Mouse (Mus musculus): ENCODE data around the gene Timm17b. TPM values are rescaled to one million over a fixed set of nuclear protein-coding genes. Genes with fewer than 3 reads are reported as not detected.

Gene Timm17b
- polyA plus RNA-seq (2012; rRNA removed): 36.2 and 39.2 TPM in 2 replicates

- 21% methylated on average over 62 of the region's 62 CpGs for WGBS
Observed at GRCm38 (mm10) chrX:7898880-7899874, at the start of gene Timm17b, which contains the start of gene Pqbp1. TSS of gene Timm17b (plus strand) at chrX:7899357. TSS of gene Pqbp1 (minus strand) at chrX:7899269.

GRCm38 (mm10) chrX:7854578-7854977 is 44.6 kb upstream of the Timm17b start:
- WGBS: 27% methylated on average over 2 of the region's 2 CpGs
- Histone ChIP-seq H3K36me3 (ENCODE audit: control insufficient read depth, insufficient read depth, low read length) (peaks cover 4% of the 10 kb centered on the region), H3K4me3 (ENCODE audit: extremely low read depth, insufficient read depth, insufficient read length) (no peak overlapping the region), H3K4me1 (ENCODE audit: control insufficient read depth, insufficient read depth, insufficient read length) (no peaks in the 10 kb centered on the region), H3K27me3 (ENCODE audit: control insufficient read depth, insufficient read depth, low read length) (no peaks in the 10 kb centered on the region), H3K27ac (ENCODE audit: insufficient read depth, low read length) (no peak overlapping the region)
- TF ChIP-seq CTCF (IDR thresholded peaks at IDR 0.05; ENCODE audit: extremely low read depth, insufficient read depth, insufficient read length, insufficient replicate concordance): peak; percentile 57; the same call in 1 of the 2 replicates
- no peak for TF ChIP-seq POLR2A (IDR thresholded peaks at IDR 0.05; ENCODE audit: low read depth, low read length)
- peak in 1 of 2 experiments; percentile 51 for DNase-seq (ENCODE audit: low read depth in 1 of 2, low spot score in 2 of 2)

More at GRCm38 (mm10) chrX:7898880-7899874, at the start of gene Timm17b, which contains the start of gene Pqbp1:
- TF ChIP-seq CTCF (IDR thresholded peaks at IDR 0.05; ENCODE audit: extremely low read depth, insufficient read depth, insufficient read length, insufficient replicate concordance) (no peak), POLR2A (IDR thresholded peaks at IDR 0.05; ENCODE audit: low read depth, low read length) (peak; percentile 7; the same call in 1 of the 2 replicates)
- Histone ChIP-seq H3K27ac (ENCODE audit: insufficient read depth, low read length) (peak within 1 kb of the TSS; percentile 96), H3K36me3 (ENCODE audit: control insufficient read depth, insufficient read depth, low read length) (peaks cover 6% of the 10 kb centered on the region), H3K4me3 (ENCODE audit: extremely low read depth, insufficient read depth, insufficient read length) (peak within 1 kb of the TSS; percentile 82), H3K4me1 (ENCODE audit: control insufficient read depth, insufficient read depth, insufficient read length) (no peaks in the 10 kb centered on the region), H3K27me3 (ENCODE audit: control insufficient read depth, insufficient read depth, low read length) (no peaks in the 10 kb centered on the region)
- peak; percentile 85 to 89 for DNase-seq (ENCODE audit: low read depth in 1 of 2, low spot score in 2 of 2)

- Histone ChIP-seq H3K36me3 (ENCODE audit: control insufficient read depth, insufficient read depth, low read length) (peaks cover 1% of the 10 kb centered on the region; the same call in 1 of the 2 replicates), H3K4me3 (ENCODE audit: extremely low read depth, insufficient read depth, insufficient read length) (no peak overlapping the region), H3K4me1 (ENCODE audit: control insufficient read depth, insufficient read depth, insufficient read length) (peaks cover 5% of the 10 kb centered on the region; the same call in 1 of the 2 replicates), H3K27me3 (ENCODE audit: control insufficient read depth, insufficient read depth, low read length) (no peaks in the 10 kb centered on the region), H3K27ac (ENCODE audit: insufficient read depth, low read length) (no peak overlapping the region)
- DNase-seq (ENCODE audit: low read depth in 1 of 2, low spot score in 2 of 2): no peak
- TF ChIP-seq POLR2A (IDR thresholded peaks at IDR 0.05; ENCODE audit: low read depth, low read length) (no peak), CTCF (IDR thresholded peaks at IDR 0.05; ENCODE audit: extremely low read depth, insufficient read depth, insufficient read length, insufficient replicate concordance) (no peak)
- 73% methylated on average over 3 of the region's 3 CpGs for WGBS
Observed at GRCm38 (mm10) chrX:7859191-7859753, 39.9 kb upstream of the Timm17b start.

- no peak for DNase-seq (ENCODE audit: low read depth in 1 of 2, low spot score in 2 of 2)
- TF ChIP-seq POLR2A (IDR thresholded peaks at IDR 0.05; ENCODE audit: low read depth, low read length) (no peak), CTCF (IDR thresholded peaks at IDR 0.05; ENCODE audit: extremely low read depth, insufficient read depth, insufficient read length, insufficient replicate concordance) (no peak)
- 62% methylated on average over 1 of the region's 1 CpGs for WGBS
- Histone ChIP-seq H3K27me3 (ENCODE audit: control insufficient read depth, insufficient read depth, low read length) (no peaks in the 10 kb centered on the region), H3K4me3 (ENCODE audit: extremely low read depth, insufficient read depth, insufficient read length) (no peak overlapping the region), H3K36me3 (ENCODE audit: control insufficient read depth, insufficient read depth, low read length) (peaks cover 4% of the 10 kb centered on the region), H3K27ac (ENCODE audit: insufficient read depth, low read length) (peak overlapping the region; percentile 38; the same call in 1 of the 2 replicates), H3K4me1 (ENCODE audit: control insufficient read depth, insufficient read depth, insufficient read length) (peaks cover 14% of the 10 kb centered on the region)
Observed at GRCm38 (mm10) chrX:7863181-7863580, 36.0 kb upstream of the Timm17b start.

GRCm38 (mm10) chrX:7864551-7864950 is 34.6 kb upstream of the Timm17b start:
- no peak for TF ChIP-seq POLR2A (IDR thresholded peaks at IDR 0.05; ENCODE audit: low read depth, low read length)
- no peak for TF ChIP-seq CTCF (IDR thresholded peaks at IDR 0.05; ENCODE audit: extremely low read depth, insufficient read depth, insufficient read length, insufficient replicate concordance)
- peak in 1 of 2 experiments; percentile 5 for DNase-seq (ENCODE audit: low read depth in 1 of 2, low spot score in 2 of 2)
- WGBS: 43% methylated on average over 3 of the region's 3 CpGs
- Histone ChIP-seq H3K4me1 (ENCODE audit: control insufficient read depth, insufficient read depth, insufficient read length) (peaks cover 16% of the 10 kb centered on the region), H3K36me3 (ENCODE audit: control insufficient read depth, insufficient read depth, low read length) (peaks cover 4% of the 10 kb centered on the region), H3K4me3 (ENCODE audit: extremely low read depth, insufficient read depth, insufficient read length) (no peak overlapping the region), H3K27ac (ENCODE audit: insufficient read depth, low read length) (peak overlapping the region; percentile 83), H3K27me3 (ENCODE audit: control insufficient read depth, insufficient read depth, low read length) (no peaks in the 10 kb centered on the region)

- Histone ChIP-seq H3K27me3 (ENCODE audit: control insufficient read depth, insufficient read depth, low read length) (no peaks in the 10 kb centered on the region), H3K27ac (ENCODE audit: insufficient read depth, low read length) (peak overlapping the region; percentile 83), H3K4me1 (ENCODE audit: control insufficient read depth, insufficient read depth, insufficient read length) (peaks cover 16% of the 10 kb centered on the region), H3K4me3 (ENCODE audit: extremely low read depth, insufficient read depth, insufficient read length) (no peak overlapping the region), H3K36me3 (ENCODE audit: control insufficient read depth, insufficient read depth, low read length) (peaks cover 4% of the 10 kb centered on the region)
- no peak for TF ChIP-seq CTCF (IDR thresholded peaks at IDR 0.05; ENCODE audit: extremely low read depth, insufficient read depth, insufficient read length, insufficient replicate concordance)
- no peak for TF ChIP-seq POLR2A (IDR thresholded peaks at IDR 0.05; ENCODE audit: low read depth, low read length)
- peak in 1 of 2 experiments; percentile 17 for DNase-seq (ENCODE audit: low read depth in 1 of 2, low spot score in 2 of 2)
- WGBS: 29% methylated on average over 2 of the region's 2 CpGs
Observed at GRCm38 (mm10) chrX:7865343-7865742, 33.8 kb upstream of the Timm17b start.
